Mouse (Mus musculus): ENCODE measurements around the gene Gm10644.
"Not testable (repeated sequence)": the region's sequence is repeated elsewhere in the genome, so short reads cannot be mapped to it uniquely, and the experiment has no call there.

The Gm10644 gene

GRCm38 (mm10) chr8:83955106-83955957 is at the start of gene Gm10644, which contains the start of gene Asf1b:
TSS of gene Gm10644 (minus strand) at chr8:83955205.
TSS of gene Asf1b (plus strand) at chr8:83955507.
- DNase-seq (ENCODE audit: low read depth, low spot score) = peak; percentile 100

- peak; percentile 92 for DNase-seq (ENCODE audit: low read depth, low spot score)
Observed at GRCm38 (mm10) chr8:84004533-84005201, 49.7 kb upstream of the Gm10644 start.

DNA sequence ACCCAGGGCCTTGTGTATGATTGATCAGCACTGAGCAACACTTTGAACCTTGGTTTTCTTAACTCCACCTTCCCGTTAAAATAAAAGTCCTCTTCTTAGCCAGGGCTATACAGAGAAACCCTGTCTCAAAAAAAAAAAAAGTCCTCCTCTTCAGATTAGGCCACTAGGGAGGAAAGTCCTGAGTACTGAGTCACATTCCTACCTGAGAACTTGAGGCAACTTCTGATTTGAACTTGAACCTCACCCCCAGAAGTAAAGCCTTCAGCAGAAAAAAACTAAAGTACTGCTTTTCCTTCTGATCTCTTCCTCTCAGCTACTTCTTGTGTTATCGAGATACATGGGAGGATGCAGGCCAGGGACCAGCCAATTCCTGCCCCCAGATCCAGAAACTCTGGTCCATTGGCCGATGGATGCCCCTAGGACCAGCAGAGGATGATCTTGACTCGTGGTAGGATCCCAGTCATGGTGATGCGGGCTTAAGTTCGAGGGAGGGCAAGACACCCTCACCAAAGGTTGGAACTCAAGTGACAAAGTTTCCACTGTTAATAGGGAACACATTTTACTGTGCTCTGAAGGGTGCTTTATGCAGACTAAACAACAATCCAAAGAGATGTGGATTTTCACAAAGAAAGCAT is 48.7 kb upstream of the Gm10644 start:
- no peak for DNase-seq (ENCODE audit: low read depth, low spot score)

- no peak for DNase-seq (ENCODE audit: low read depth, low spot score)
Observed at GRCm38 (mm10) chr8:84002957-84003611, 48.1 kb upstream of the Gm10644 start.

DNA sequence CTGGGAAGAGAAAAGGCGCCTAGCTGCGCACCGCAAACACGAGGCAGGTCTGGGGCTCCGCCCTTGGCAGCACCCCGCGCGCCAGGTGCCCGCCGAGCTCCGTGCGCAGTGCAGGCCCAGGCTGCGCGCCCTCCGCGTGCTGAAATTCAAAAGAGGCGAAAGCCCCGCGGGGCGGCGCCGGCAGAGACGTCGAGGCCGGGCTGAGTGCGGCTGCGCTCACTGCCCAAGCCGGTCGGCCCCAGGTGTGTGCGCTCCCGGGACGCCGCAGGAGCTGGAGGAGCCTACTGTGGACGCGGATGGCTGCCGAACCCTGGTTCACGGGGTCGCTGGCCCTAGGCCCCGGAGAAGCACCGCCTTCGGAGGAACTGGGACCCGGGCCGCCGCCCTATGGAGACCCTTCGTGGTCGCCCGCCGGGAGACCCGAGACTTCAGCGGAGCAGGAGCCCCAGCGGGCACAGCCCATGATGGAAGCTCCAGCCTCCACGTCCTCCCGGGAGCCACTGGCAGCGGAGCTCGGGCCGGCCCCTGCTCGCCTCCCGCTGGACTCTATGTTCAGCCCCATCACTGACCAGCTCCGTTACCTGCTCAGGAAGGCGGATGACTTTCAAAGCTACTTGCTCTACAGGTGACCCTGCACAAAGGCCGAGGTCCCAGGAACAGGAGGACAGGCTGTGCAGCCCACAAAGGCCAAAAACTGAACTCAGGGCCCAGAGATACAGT is 46.4 kb upstream of the Gm10644 start, which contains the start of gene 1700067K01Rik:
1700067K01Rik (plus strand) TSS at position 222 of the 720 bp plus-strand sequence.
- no peak for DNase-seq (ENCODE audit: low read depth, low spot score)

DNA sequence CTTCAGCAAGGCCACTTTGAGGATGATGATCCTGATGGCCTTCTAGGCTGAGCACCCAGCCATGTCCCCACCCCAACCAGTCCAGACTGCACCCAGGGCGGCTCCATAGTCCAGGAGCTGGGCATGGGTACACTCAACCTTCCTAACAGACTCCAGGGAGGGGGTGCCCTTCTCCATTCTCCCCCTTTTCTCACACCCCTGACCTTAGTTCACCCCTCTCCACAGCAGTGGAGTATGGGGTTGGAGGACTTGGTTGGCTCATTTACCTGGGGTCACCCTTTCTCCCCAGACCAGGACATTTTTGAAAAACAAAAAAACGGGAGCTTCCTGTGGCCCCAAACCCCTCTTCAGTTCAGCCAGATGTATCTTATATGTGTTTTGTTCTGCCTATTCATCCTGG is 44.8 kb upstream of the Gm10644 start:
- no peak for DNase-seq (ENCODE audit: low read depth, low spot score)

DNA sequence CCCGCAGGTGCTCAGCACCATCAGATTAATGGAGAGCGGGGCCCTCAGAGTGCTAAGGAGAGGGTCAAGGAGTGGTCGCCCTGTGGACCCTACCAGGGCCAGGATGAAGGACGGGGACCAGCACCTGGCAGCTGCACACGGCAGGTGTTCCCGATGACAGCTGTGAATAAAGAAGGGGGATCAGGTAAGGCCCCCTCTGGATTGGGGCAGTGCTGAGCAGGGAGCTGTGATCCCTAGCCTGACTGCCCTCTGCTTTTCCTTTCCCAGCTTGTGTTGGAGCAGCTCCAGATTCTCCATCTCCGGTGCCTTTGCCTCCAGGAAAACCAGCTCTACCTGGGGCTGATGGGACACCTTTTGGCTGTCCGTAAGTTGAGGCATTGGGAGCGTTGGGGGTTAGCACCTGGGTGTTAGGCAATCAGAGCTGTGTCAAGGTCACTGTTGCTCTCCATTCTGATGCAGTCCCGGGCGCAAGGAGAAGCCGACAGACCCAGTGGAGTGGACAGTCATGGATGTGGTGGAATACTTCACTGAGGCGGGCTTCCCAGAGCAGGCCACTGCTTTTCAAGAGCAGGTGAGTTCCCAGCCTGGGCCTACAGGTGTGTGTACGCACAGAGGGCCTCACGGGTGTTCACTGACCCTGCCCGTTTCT is 44.2 kb upstream of the Gm10644 start:
- DNase-seq (ENCODE audit: low read depth, low spot score) = no peak

DNA sequence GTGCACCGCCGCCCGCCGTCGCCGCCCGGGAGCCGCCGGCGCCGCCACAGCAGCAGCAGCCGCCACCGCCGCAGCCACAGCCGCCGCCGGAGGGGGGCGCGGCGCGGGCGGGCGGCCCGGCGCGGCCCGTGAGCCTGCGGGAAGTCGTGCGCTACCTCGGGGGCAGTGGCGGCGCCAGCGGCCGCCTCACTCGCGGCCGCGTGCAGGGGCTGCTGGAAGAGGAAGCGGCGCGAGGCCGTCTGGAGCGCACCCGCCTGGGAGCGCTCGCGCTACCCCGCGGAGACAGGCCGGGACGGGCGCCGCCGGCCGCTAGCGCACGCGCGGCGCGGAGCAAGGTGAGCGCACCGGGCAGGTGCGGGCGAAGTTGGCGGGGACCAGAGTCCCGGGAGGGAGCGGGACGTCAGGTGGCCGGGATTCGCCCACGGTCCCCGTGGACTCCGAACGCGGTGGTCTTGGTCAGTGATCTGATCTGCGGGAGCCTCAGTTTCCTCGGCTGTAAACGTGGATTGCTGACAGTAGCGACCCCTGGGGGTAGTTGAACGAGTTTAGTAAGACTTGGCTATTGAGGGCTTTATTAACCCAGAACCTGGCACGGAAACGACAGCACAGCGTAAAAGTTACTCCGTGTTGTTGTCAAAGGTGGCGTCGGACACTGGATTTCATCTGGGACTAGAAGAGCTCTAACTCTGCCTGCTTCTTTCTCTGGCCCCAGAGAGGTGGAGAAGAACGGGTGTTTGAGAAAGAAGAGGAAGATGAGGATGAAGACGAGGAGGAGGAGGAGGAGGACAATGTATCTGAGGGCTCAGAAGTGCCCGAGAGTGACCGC is 43.4 kb upstream of the Gm10644 start:
- no peak for DNase-seq (ENCODE audit: low read depth, low spot score)

- no peak for DNase-seq (ENCODE audit: low read depth, low spot score)
Observed at GRCm38 (mm10) chr8:83997511-83998141, 42.6 kb upstream of the Gm10644 start, which contains the start of gene Samd1. TSS of gene Samd1 (plus strand) at chr8:83997672.

- peak; percentile 70 for DNase-seq (ENCODE audit: low read depth, low spot score)
Observed at GRCm38 (mm10) chr8:83996567-83997505, 41.8 kb upstream of the Gm10644 start.

DNA sequence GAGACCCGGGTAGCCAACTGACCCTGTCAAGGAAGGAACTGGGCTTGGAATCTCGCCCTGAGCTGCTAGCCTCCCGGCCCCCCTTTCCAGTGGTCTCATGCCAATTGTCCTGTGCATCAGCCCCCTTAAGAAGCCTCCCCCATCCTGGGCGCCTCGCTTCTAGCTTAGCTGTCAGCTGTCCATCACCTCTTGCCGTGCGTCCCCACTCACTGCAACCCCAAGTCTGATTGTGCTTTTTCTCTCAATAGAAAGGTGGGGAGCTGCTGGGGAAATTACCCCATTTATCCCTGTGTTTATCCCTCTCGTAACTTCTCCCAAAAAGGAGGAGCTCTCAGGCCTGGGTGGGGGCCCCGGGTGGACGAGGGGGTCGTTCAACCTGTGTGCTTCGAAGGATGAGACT is 41.0 kb upstream of the Gm10644 start:
- no peak for DNase-seq (ENCODE audit: low read depth, low spot score)

GRCm38 (mm10) chr8:83994030-83994429 is 39.0 kb upstream of the Gm10644 start:
- no peak for DNase-seq (ENCODE audit: low read depth, low spot score)

GRCm38 (mm10) chr8:83992488-83992887 is 37.5 kb upstream of the Gm10644 start:
- no peak for DNase-seq (ENCODE audit: low read depth, low spot score)

- no peak for DNase-seq (ENCODE audit: low read depth, low spot score)
Observed at GRCm38 (mm10) chr8:83990170-83990569, 35.2 kb upstream of the Gm10644 start.

- no peak for DNase-seq (ENCODE audit: low read depth, low spot score)
Observed at GRCm38 (mm10) chr8:83989243-83989642, 34.2 kb upstream of the Gm10644 start.

DNA sequence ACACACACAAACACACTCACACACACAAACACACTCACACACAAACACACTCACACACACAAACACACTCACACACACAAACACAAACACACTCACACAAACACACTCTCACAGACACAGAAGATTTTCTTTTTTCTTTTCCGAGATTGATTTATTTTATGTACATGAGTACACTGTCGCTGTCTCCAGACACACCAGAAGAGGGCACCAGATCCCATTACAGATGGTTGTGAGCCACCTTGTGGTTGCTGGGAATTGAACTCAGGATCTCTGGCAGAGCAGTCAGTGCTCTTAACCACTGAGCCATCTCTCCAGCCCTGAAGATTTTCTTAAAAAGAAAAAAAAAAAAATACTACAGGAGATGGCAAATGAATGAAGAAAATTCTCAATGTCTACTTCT is 28.2 kb upstream of the Gm10644 start:
- DNase-seq (ENCODE audit: low read depth, low spot score) = not testable (repeated sequence)

- DNase-seq (ENCODE audit: low read depth, low spot score) = no peak
Observed at GRCm38 (mm10) chr8:83982449-83982848, 27.4 kb upstream of the Gm10644 start.

GRCm38 (mm10) chr8:83981533-83981932 is 26.5 kb upstream of the Gm10644 start:
- DNase-seq (ENCODE audit: low read depth, low spot score) = no peak

Measured in telencephalon, adult 2 months (tissue).